Mouse (Mus musculus): Measurements from ENCODE around the gene Cs.

DNA sequence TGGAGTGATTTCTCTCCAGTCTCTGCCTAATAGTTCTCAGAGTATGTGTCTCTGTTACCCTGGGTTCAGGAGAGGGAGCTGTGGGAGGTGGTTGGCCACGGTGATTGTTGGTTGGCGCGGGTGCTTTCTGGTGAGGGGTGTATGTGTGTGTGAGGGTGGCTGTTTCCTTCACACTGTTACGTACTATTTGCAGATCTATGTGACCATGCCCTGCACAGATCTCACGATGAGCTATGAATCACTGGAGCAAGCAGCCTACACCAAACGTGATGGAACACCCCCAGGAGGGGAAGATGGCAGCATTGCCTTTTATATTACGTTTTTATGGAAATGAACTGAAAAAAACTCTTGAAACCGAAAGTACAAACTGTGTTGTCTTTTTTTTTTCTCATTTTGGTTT, 10.7 kb upstream of the Cs start:
- TF ChIP-seq EP300 (IDR thresholded peaks at IDR 0.05; ENCODE audit: low read depth) (no peak), CTCF (IDR thresholded peaks at IDR 0.05; ENCODE audit: low read depth) (no peak)
